Mouse (Mus musculus) lung, adult 2 months (tissue): ENCODE data around the gene Fam151a.

Experiments
- CTCF ChIP-seq: fragments of 200-500 bp; IDR thresholded peaks from 2 replicates; pipeline ENCODE4 v1.5.1; 2011; ENCODE audit warnings: mild to moderate bottlenecking, low read length, control low read depth; ENCODE audit not compliant: insufficient read depth
- POLR2A ChIP-seq: fragments of 200-500 bp; IDR thresholded peaks from 2 replicates; pipeline ENCODE4 v1.6.1; 2011; ENCODE audit warnings: low read depth, mild to moderate bottlenecking, control low read depth, low read length, borderline replicate concordance; ENCODE audit errors: extremely low read depth

GRCm38 (mm10) chr4:106705096-106705665, 28.5 kb upstream of the Fam151a start:
- no peak for TF ChIP-seq CTCF
- no peak for TF ChIP-seq POLR2A
